Mouse (Mus musculus) myocyte (in vitro differentiated cells): ENCODE data around the gene Plpp1. TPM values are rescaled to one million over a fixed set of nuclear protein-coding genes. Genes with fewer than 3 reads are reported as not detected.

ENCODE experiments used
- H3K27me3 ChIP-seq: one replicate; pipeline ENCODE4 v1.6.1; 2011; ENCODE audit not compliant: control insufficient read depth, insufficient read depth, insufficient read length
- H3K36me3 ChIP-seq: one replicate; pipeline ENCODE4 v1.6.1; 2011; ENCODE audit not compliant: control insufficient read depth, insufficient read depth
- H3K4me2 ChIP-seq: one replicate; pipeline ENCODE4 v1.6.1; 2011; ENCODE audit warnings: low read depth, control low read depth
- H3K4me3 ChIP-seq: one replicate; pipeline ENCODE4 v1.5.1; 2011; ENCODE audit warnings: mild to moderate bottlenecking, control low read depth, moderate library complexity
- H3K79me2 ChIP-seq: one replicate; pipeline ENCODE4 v1.6.1; 2011; ENCODE audit not compliant: control insufficient read depth, insufficient read depth
- H3ac ChIP-seq: one replicate; pipeline ENCODE4 v1.6.1; 2011; ENCODE audit not compliant: control insufficient read depth, insufficient read length
- CEBPB ChIP-seq: IDR thresholded peaks from 2 replicates; pipeline ENCODE4 v1.6.1; 2011; ENCODE audit warnings: mild to moderate bottlenecking, moderate library complexity; ENCODE audit not compliant: poor library complexity, insufficient read depth, severe bottlenecking
- E2F4 ChIP-seq: IDR thresholded peaks from one replicate; pipeline ENCODE4 v1.6.1; 2011; ENCODE audit warnings: mild to moderate bottlenecking, control low read depth, moderate library complexity; ENCODE audit not compliant: insufficient read depth
- MAX ChIP-seq: IDR thresholded peaks from one replicate; pipeline ENCODE4 v1.6.1; 2011; ENCODE audit warnings: low read depth, mild to moderate bottlenecking, control low read depth
- MYOD1 ChIP-seq, 3 experiments: IDR thresholded peaks; one replicate each; pipeline ENCODE4 v1.6.1; 2011; ENCODE audit warnings: control low read depth in 2 of 3, low read depth in 2 of 3, mild to moderate bottlenecking in 2 of 3, moderate library complexity in 1 of 3; ENCODE audit not compliant: insufficient read length in 2 of 3, control insufficient read depth in 1 of 3
- MYOG ChIP-seq, 3 experiments: IDR thresholded peaks; one replicate each; pipeline ENCODE4 v1.6.1; 2011; ENCODE audit warnings: control low read depth in 2 of 3, low read depth in 2 of 3, mild to moderate bottlenecking in 2 of 3; ENCODE audit not compliant: insufficient read length in 2 of 3, control insufficient read depth in 1 of 3, insufficient read depth in 1 of 3
- POLR2A ChIP-seq: IDR thresholded peaks from one replicate; pipeline ENCODE4 v1.6.1; 2011; ENCODE audit warnings: low read depth, mild to moderate bottlenecking, control low read depth, moderate library complexity; ENCODE audit not compliant: insufficient read length
- POLR2AphosphoS2 ChIP-seq: IDR thresholded peaks from one replicate; pipeline ENCODE4 v1.6.1; 2011; ENCODE audit warnings: low read depth, control low read depth; ENCODE audit not compliant: insufficient read length
- REST ChIP-seq: IDR thresholded peaks from one replicate; pipeline ENCODE4 v1.6.1; 2011; ENCODE audit warnings: mild to moderate bottlenecking, control low read depth, moderate library complexity; ENCODE audit not compliant: insufficient read depth, insufficient read length
- SRF ChIP-seq: IDR thresholded peaks from one replicate; pipeline ENCODE4 v1.6.1; 2011; ENCODE audit warnings: low read depth; ENCODE audit not compliant: control insufficient read depth, insufficient read length
- TCF12 ChIP-seq: IDR thresholded peaks from one replicate; pipeline ENCODE4 v1.6.1; 2011; ENCODE audit warnings: mild to moderate bottlenecking, control low read depth; ENCODE audit not compliant: poor library complexity, insufficient read depth, severe bottlenecking
- TCF3 ChIP-seq: IDR thresholded peaks from one replicate; pipeline ENCODE4 v1.6.1; 2011; ENCODE audit warnings: low read depth, control low read depth; ENCODE audit not compliant: insufficient read length
- USF1 ChIP-seq: IDR thresholded peaks from one replicate; pipeline ENCODE4 v1.6.1; 2011; ENCODE audit warnings: low read depth, mild to moderate bottlenecking, control low read depth, moderate library complexity
- polyA plus RNA-seq: library from polyadenylated mRNA; unstranded; fragments of >200 nt; fragmentation: generic; extraction: Trizol; gene quantifications from one replicate; pipeline ENCODE4 v1.2.1, GENCODE M21; 2012; ENCODE audit warnings: missing spikeins

The Plpp1 gene
- polyA plus RNA-seq, 1 experiment, result 133 TPM

GRCm38 (mm10) chr13:112833253-112833894 lies 32.8 kb downstream of the Plpp1 start:
- TF ChIP-seq TCF3 (no peak), MYOD1 (IDR thresholded peaks at IDR 0.05; ENCODE audit: control insufficient read depth in 1 of 3, insufficient read length in 2 of 3, low read depth in 2 of 3) (no peak), MAX (no peak), REST (no peak), POLR2A (no peak), CEBPB (no peak), TCF12 (no peak), MYOG (IDR thresholded peaks at IDR 0.05; ENCODE audit: control insufficient read depth in 1 of 3, insufficient read depth in 1 of 3, insufficient read length in 2 of 3, low read depth in 2 of 3) (no peak), POLR2AphosphoS2 (no peak), E2F4 (no peak)
- no peak overlapping the region for H3K4me2 ChIP-seq
- H3K4me3 ChIP-seq, result no peak overlapping the region
- H3K79me2 ChIP-seq, result peaks cover 36% of the 10 kb centered on the region
- no peaks in the 10 kb centered on the region for H3K27me3 ChIP-seq
- H3K36me3 ChIP-seq, result peaks cover 3% of the 10 kb centered on the region
- H3ac ChIP-seq, result no peak overlapping the region

- TF ChIP-seq POLR2A (no peak), MYOD1 (IDR thresholded peaks at IDR 0.05; ENCODE audit: control insufficient read depth in 1 of 3, insufficient read length in 2 of 3, low read depth in 2 of 3) (no peak), E2F4 (no peak)
- no peak overlapping the region for H3K4me2 ChIP-seq
- H3K79me2 ChIP-seq, result peaks cover 36% of the 10 kb centered on the region
- peaks cover 3% of the 10 kb centered on the region for H3K36me3 ChIP-seq
- H3K27me3 ChIP-seq, result no peaks in the 10 kb centered on the region
- H3ac ChIP-seq, result no peak overlapping the region
- H3K4me3 ChIP-seq, result no peak overlapping the region
Observed at GRCm38 (mm10) chr13:112833895-112834263, 33.3 kb downstream of the Plpp1 start.

GRCm38 (mm10) chr13:112835113-112835512 lies 34.5 kb downstream of the Plpp1 start:
- H3K4me3 ChIP-seq, result no peak overlapping the region
- peaks cover 36% of the 10 kb centered on the region for H3K79me2 ChIP-seq
- TF ChIP-seq SRF, result no peak
- TF ChIP-seq TCF12, result no peak
- no peak for TF ChIP-seq CEBPB
- TF ChIP-seq TCF3, result no peak
- no peak for TF ChIP-seq MYOG (IDR thresholded peaks at IDR 0.05; ENCODE audit: control insufficient read depth in 1 of 3, insufficient read depth in 1 of 3, insufficient read length in 2 of 3, low read depth in 2 of 3)
- no peak for TF ChIP-seq REST
- TF ChIP-seq MYOD1 (IDR thresholded peaks at IDR 0.05; ENCODE audit: control insufficient read depth in 1 of 3, insufficient read length in 2 of 3, low read depth in 2 of 3), result no peak
- peaks cover 3% of the 10 kb centered on the region for H3K36me3 ChIP-seq
- no peak overlapping the region for H3ac ChIP-seq
- H3K27me3 ChIP-seq, result no peaks in the 10 kb centered on the region
- H3K4me2 ChIP-seq, result no peak overlapping the region

GRCm38 (mm10) chr13:112836951-112837350 lies 36.4 kb downstream of the Plpp1 start:
- Histone ChIP-seq H3K27me3 (no peaks in the 10 kb centered on the region), H3K4me2 (no peak overlapping the region), H3K4me3 (no peak overlapping the region), H3K36me3 (peaks cover 7% of the 10 kb centered on the region), H3K79me2 (peaks cover 17% of the 10 kb centered on the region), H3ac (no peak overlapping the region)
- TF ChIP-seq TCF3 (no peak), REST (no peak), E2F4 (no peak), POLR2AphosphoS2 (no peak)

GRCm38 (mm10) chr13:112837621-112838155 lies 37.1 kb downstream of the Plpp1 start:
- H3K4me3 ChIP-seq, result no peak overlapping the region
- TF ChIP-seq USF1 (no peak), TCF3 (no peak), SRF (no peak), POLR2AphosphoS2 (no peak), E2F4 (no peak), POLR2A (no peak), MAX (no peak), TCF12 (no peak)
- no peak overlapping the region for H3K4me2 ChIP-seq
- H3K79me2 ChIP-seq, result peaks cover 11% of the 10 kb centered on the region
- H3K27me3 ChIP-seq, result no peaks in the 10 kb centered on the region
- peaks cover 14% of the 10 kb centered on the region for H3K36me3 ChIP-seq
- H3ac ChIP-seq, result no peak overlapping the region
